Mouse (Mus musculus): ENCODE data around the gene Cds1.

DNA sequence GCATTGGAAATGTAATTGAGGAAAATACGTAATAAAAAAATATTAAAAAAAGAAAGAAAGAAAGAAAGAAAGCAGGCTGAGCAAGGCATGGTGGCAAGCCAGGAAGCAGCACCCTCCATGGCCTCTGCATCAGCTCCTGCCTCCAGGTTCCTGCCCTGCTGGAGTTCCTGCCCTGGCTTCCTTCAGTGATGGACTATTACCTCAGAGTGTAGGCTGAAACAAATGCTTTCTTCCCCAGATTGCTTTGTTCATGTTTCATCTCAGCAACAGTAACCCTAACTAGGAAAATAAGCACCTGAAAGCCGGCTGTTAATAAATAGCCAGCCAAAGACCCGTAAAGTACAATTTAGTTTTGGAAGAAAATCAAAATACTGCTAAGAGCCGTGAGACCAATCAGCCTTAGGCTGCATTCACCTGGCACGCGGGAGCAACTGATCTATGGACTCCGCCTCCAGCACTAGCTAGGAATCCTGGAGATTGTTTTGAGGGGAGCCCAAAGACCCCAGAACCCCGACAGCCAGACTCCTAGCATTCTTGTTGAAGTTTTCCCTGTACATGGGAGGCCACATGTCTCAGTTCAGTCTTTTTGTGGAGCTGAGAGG, 36.5 kb upstream of the Cds1 start:
- TF ChIP-seq MAX (IDR thresholded peaks at IDR 0.05; ENCODE audit: low read length) (no peak), TBP (IDR thresholded peaks at IDR 0.05; ENCODE audit: low read depth, low read length) (no peak), CTCF (IDR thresholded peaks at IDR 0.05 in 2 of 3, conservative IDR thresholded peaks at IDR 0.05 in 1 of 3; ENCODE audit: control insufficient read depth in 1 of 3, insufficient read depth in 1 of 3, low read depth in 2 of 3, low read length in 3 of 3, poor library complexity in 1 of 3, severe bottlenecking in 1 of 3) (no peak), MXI1 (IDR thresholded peaks at IDR 0.05; ENCODE audit: low read depth, low read length) (no peak), KAT2A (conservative IDR thresholded peaks at IDR 0.05; ENCODE audit: low read depth, low read length) (no peak)

Measured in MEL (cell line).